Mouse (Mus musculus): Measurements from ENCODE around the gene Abt1. TPM values are rescaled to one million over a fixed set of nuclear protein-coding genes. Genes with fewer than 3 reads are reported as not detected.

Abt1 gene
- polyA plus RNA-seq (2017; shearing (Covaris generic)), result 14.7 TPM

DNA sequence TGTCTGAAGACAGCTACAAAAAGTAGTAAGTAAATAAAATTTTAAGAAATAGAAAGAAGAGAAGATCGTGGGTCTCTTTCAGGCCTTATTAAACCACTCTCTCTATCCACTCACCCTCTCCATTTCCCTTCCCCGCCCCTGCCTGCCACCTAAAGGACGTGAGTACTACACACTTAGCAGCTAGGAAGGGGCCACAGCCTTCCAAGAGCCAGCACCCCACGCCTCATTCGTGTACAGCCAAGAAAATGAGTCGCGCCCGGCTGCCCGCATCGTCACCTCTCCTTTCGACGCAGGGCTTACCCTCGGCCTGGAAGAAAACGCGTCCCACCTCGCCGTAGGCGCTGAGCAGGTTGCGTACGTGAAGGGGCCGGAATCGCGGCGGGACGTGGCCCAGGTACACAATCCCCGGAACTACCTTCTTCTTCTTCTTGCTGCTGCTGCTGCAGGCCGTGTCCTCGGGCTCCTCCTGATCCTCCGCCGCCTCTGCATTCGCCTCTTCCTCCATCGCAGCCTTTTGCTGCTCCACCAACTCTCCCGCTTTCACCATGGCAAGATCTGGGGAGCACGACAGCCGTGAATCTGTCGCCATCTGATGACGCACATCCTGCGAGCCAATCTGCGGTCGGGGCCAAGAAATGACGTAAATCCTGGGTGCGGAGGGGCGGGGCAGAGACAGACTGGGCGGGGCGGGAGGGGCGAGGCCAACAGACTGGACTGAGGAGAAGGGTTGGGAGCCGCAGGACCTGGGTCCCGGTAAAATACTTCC, at the start of gene Abt1:
TSS of gene Abt1 (minus strand) at position 581 of the 766 bp plus-strand sequence.

DNA sequence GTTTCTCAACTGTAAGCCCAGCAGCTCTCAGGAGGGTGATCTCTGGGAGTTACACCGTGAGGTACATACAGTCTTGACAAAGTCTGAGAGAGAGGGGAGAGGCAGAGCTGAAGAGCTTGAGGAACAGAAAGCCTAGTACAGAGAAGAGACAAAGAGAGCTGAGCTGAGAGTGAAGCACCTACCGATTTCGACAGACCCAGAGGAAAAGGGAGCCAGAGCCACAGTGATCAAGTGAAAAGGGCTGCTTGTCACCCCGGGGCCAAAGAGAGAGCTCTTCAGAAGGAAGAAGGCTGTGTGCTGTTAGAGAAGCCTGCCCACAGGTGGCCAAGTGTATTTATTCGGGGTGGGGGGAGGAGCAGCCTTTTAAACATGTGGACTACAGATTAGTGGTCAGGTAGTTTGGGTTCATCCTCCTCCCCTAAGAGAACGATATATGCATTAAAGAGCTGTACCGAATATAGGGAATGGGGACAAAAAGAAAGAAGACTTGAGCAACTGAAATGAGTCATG, 42.0 kb upstream of the Abt1 start, which contains the start of gene Btn1a1:
TSS of gene Btn1a1 (minus strand) at position 302 of the 510 bp plus-strand sequence.

DNA sequence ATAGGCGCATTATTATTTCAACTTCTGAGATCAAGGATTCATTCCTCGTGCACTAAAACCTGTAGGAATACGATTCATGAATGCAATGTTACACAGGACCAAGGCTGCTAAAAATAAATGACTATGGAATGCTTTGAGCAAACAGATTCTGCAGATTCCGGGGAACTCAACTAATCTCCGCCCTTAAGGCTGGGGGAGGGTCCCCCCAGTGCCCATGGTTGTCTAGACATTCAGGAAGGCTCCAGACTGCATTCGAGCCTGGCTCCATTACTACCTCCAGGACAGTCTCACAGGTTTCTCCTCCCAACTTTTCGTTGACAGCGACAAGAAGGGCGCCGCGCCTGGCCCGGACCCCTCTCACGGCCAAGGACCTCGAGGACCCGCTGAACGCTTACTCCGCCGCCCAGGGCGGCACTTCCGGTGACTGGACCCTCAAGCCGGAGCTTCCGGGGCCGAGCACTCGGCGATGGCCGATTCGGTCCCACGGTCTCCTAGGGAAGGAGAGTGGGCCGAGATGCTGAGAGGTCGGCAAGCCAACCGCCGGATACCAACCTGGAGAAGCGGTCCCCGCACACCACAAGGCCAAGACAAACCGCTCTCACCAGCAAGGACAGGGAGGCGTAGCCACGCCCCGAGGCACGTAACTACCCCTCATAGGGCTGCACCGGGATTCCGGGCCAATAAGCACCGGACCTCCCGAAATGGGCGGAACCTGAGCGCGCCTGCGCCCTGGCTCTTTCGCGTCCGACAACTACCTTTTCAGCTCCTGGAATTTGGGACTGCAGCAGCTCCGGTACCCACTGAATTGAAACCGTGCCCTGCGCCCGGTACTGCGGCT, 54.9 kb downstream of the Abt1 start, which contains the start of gene Zfp322a:
TSS of gene Zfp322a (minus strand) at position 626 of the 838 bp plus-strand sequence.

Other genes with a start within 250 kb of the Abt1 start
- gene Vmn1r220, start 235.9 kb downstream of the Abt1 start, polyA plus RNA-seq (2017; shearing (Covaris generic)), result not detected
- gene Vmn1r221, start 209.7 kb downstream of the Abt1 start, polyA plus RNA-seq (2017; shearing (Covaris generic)), result not detected
- not detected for gene Vmn1r222, start 187.9 kb downstream of the Abt1 start, polyA plus RNA-seq (2017; shearing (Covaris generic))
- not detected for gene Vmn1r223, start 176.7 kb downstream of the Abt1 start, polyA plus RNA-seq (2017; shearing (Covaris generic))
- 11.3 TPM for gene Zfp322a, start 54.7 kb downstream of the Abt1 start, polyA plus RNA-seq (2017; shearing (Covaris generic))
- gene Btn1a1, start 42.0 kb upstream of the Abt1 start, polyA plus RNA-seq (2017; shearing (Covaris generic)), result not detected
- gene Btn2a2, start 65.0 kb upstream of the Abt1 start, polyA plus RNA-seq (2017; shearing (Covaris generic)), result not detected
- gene Hist1h4h, start 107.2 kb upstream of the Abt1 start, polyA plus RNA-seq (2017; shearing (Covaris generic)), result 4.7 TPM
- gene Hist1h2af, start 110.0 kb upstream of the Abt1 start, polyA plus RNA-seq (2017; shearing (Covaris generic)), result not detected
- gene Hist1h3g, start 111.6 kb upstream of the Abt1 start, polyA plus RNA-seq (2017; shearing (Covaris generic)), result not detected
- gene Hist1h2bh, start 119.5 kb upstream of the Abt1 start, polyA plus RNA-seq (2017; shearing (Covaris generic)), result 0.29 TPM
- gene Hist1h3f, start 120.2 kb upstream of the Abt1 start, polyA plus RNA-seq (2017; shearing (Covaris generic)), result 1.1 TPM
- gene Hist1h4f, start 127.8 kb upstream of the Abt1 start, polyA plus RNA-seq (2017; shearing (Covaris generic)), result not detected
- 0.21 TPM for gene Hist1h1d, start 129.4 kb upstream of the Abt1 start, polyA plus RNA-seq (2017; shearing (Covaris generic))
- 2.8 TPM for gene Hist1h3e, start 138.5 kb upstream of the Abt1 start, polyA plus RNA-seq (2017; shearing (Covaris generic))
- gene Hist1h2ae, start 147.4 kb upstream of the Abt1 start, polyA plus RNA-seq (2017; shearing (Covaris generic)), result 1.7 TPM
- gene Hist1h2bg, start 147.5 kb upstream of the Abt1 start, polyA plus RNA-seq (2017; shearing (Covaris generic)), result 3.7 TPM
- not detected for gene Hist1h2bf, start 150.3 kb upstream of the Abt1 start, polyA plus RNA-seq (2017; shearing (Covaris generic))
- 0.70 TPM for gene Hist1h2ad, start 150.5 kb upstream of the Abt1 start, polyA plus RNA-seq (2017; shearing (Covaris generic))
- not detected for gene Hist1h3d, start 151.9 kb upstream of the Abt1 start, polyA plus RNA-seq (2017; shearing (Covaris generic))
- gene Hist1h4d, start 157.7 kb upstream of the Abt1 start, polyA plus RNA-seq (2017; shearing (Covaris generic)), result 14.8 TPM
- gene Hist1h2be, start 197.3 kb upstream of the Abt1 start, polyA plus RNA-seq (2017; shearing (Covaris generic)), result 2.0 TPM
- gene Hist1h1e, start 198.7 kb upstream of the Abt1 start, polyA plus RNA-seq (2017; shearing (Covaris generic)), result 4.4 TPM